Mouse (Mus musculus): ENCODE results near the gene Idua. TPM values are rescaled to one million over a fixed set of nuclear protein-coding genes. Genes with fewer than 3 reads are reported as not detected.

The Idua gene
- polyA plus RNA-seq, 1 experiment, result 37.1 TPM

- Histone ChIP-seq H3K27me3 (ENCODE audit: control insufficient read depth, insufficient read depth, low read length) (no peaks in the 10 kb centered on the region), H3K27ac (ENCODE audit: insufficient read depth, low read length) (no peak overlapping the region), H3K4me1 (ENCODE audit: control insufficient read depth, insufficient read depth, insufficient read length) (peaks cover 7% of the 10 kb centered on the region; the same call in 1 of the 2 replicates), H3K4me3 (ENCODE audit: extremely low read depth, insufficient read depth, insufficient read length) (no peak overlapping the region), H3K36me3 (ENCODE audit: control insufficient read depth, insufficient read depth, low read length) (no peaks in the 10 kb centered on the region)
- no peak for DNase-seq (ENCODE audit: low read depth in 1 of 2, low spot score in 2 of 2)
- TF ChIP-seq POLR2A (IDR thresholded peaks at IDR 0.05; ENCODE audit: low read depth, low read length) (no peak), CTCF (IDR thresholded peaks at IDR 0.05; ENCODE audit: extremely low read depth, insufficient read depth, insufficient read length, insufficient replicate concordance) (no peak)
- WGBS, result 81% methylated on average over 4 of the region's 4 CpGs
These were observed 2.6 kb downstream of the Idua start for GRCm38 (mm10) chr5:108662772-108663171.

- Histone ChIP-seq H3K4me1 (ENCODE audit: control insufficient read depth, insufficient read depth, insufficient read length) (peaks cover 2% of the 10 kb centered on the region; the same call in 1 of the 2 replicates), H3K27me3 (ENCODE audit: control insufficient read depth, insufficient read depth, low read length) (no peaks in the 10 kb centered on the region), H3K4me3 (ENCODE audit: extremely low read depth, insufficient read depth, insufficient read length) (no peak overlapping the region), H3K27ac (ENCODE audit: insufficient read depth, low read length) (no peak overlapping the region), H3K36me3 (ENCODE audit: control insufficient read depth, insufficient read depth, low read length) (no peaks in the 10 kb centered on the region)
- TF ChIP-seq CTCF (IDR thresholded peaks at IDR 0.05; ENCODE audit: extremely low read depth, insufficient read depth, insufficient read length, insufficient replicate concordance) (no peak), POLR2A (IDR thresholded peaks at IDR 0.05; ENCODE audit: low read depth, low read length) (no peak)
- 64% methylated on average over 3 of the region's 3 CpGs for WGBS
- no peak for DNase-seq (ENCODE audit: low read depth in 1 of 2, low spot score in 2 of 2)
These were observed 4.9 kb downstream of the Idua start for GRCm38 (mm10) chr5:108665066-108665465.

- 61% methylated on average over 2 of the region's 2 CpGs for WGBS
- peaks cover 3% of the 10 kb centered on the region; the same call in 1 of the 2 replicates for H3K4me1 ChIP-seq (ENCODE audit: control insufficient read depth, insufficient read depth, insufficient read length)
- TF ChIP-seq CTCF (IDR thresholded peaks at IDR 0.05; ENCODE audit: extremely low read depth, insufficient read depth, insufficient read length, insufficient replicate concordance), result no peak
- TF ChIP-seq POLR2A (IDR thresholded peaks at IDR 0.05; ENCODE audit: low read depth, low read length), result no peak
- no peak overlapping the region for H3K4me3 ChIP-seq (ENCODE audit: extremely low read depth, insufficient read depth, insufficient read length)
- H3K36me3 ChIP-seq (ENCODE audit: control insufficient read depth, insufficient read depth, low read length), result peaks cover 3% of the 10 kb centered on the region; the same call in 1 of the 2 replicates
- DNase-seq (ENCODE audit: low read depth in 1 of 2, low spot score in 2 of 2), result no peak
- no peaks in the 10 kb centered on the region for H3K27me3 ChIP-seq (ENCODE audit: control insufficient read depth, insufficient read depth, low read length)
- no peak overlapping the region for H3K27ac ChIP-seq (ENCODE audit: insufficient read depth, low read length)
These were observed 7.2 kb downstream of the Idua start for GRCm38 (mm10) chr5:108667370-108667769.

GRCm38 (mm10) chr5:108668387-108668932 is 8.3 kb downstream of the Idua start:
- WGBS, result 15% methylated on average over 3 of the region's 3 CpGs
- Histone ChIP-seq H3K36me3 (ENCODE audit: control insufficient read depth, insufficient read depth, low read length) (peaks cover 3% of the 10 kb centered on the region; the same call in 1 of the 2 replicates), H3K4me1 (ENCODE audit: control insufficient read depth, insufficient read depth, insufficient read length) (peaks cover 3% of the 10 kb centered on the region; the same call in 1 of the 2 replicates), H3K4me3 (ENCODE audit: extremely low read depth, insufficient read depth, insufficient read length) (peak overlapping the region; percentile 81), H3K27me3 (ENCODE audit: control insufficient read depth, insufficient read depth, low read length) (no peaks in the 10 kb centered on the region), H3K27ac (ENCODE audit: insufficient read depth, low read length) (peak overlapping the region; percentile 86)
- no peak for DNase-seq (ENCODE audit: low read depth in 1 of 2, low spot score in 2 of 2)
- TF ChIP-seq CTCF (IDR thresholded peaks at IDR 0.05; ENCODE audit: extremely low read depth, insufficient read depth, insufficient read length, insufficient replicate concordance), result no peak
- no peak for TF ChIP-seq POLR2A (IDR thresholded peaks at IDR 0.05; ENCODE audit: low read depth, low read length)

GRCm38 (mm10) chr5:108668977-108669936 is 9.1 kb downstream of the Idua start, which contains the start of gene Dgkq:
Gene Dgkq, minus strand, starts transcription at chr5:108669672.
- Histone ChIP-seq H3K27me3 (ENCODE audit: control insufficient read depth, insufficient read depth, low read length) (no peaks in the 10 kb centered on the region), H3K27ac (ENCODE audit: insufficient read depth, low read length) (peak within 1 kb of the TSS; percentile 86), H3K4me1 (ENCODE audit: control insufficient read depth, insufficient read depth, insufficient read length) (peaks cover 3% of the 10 kb centered on the region; the same call in 1 of the 2 replicates), H3K36me3 (ENCODE audit: control insufficient read depth, insufficient read depth, low read length) (peaks cover 3% of the 10 kb centered on the region; the same call in 1 of the 2 replicates), H3K4me3 (ENCODE audit: extremely low read depth, insufficient read depth, insufficient read length) (peak within 1 kb of the TSS; percentile 81)
- 5% methylated on average over 43 of the region's 43 CpGs for WGBS
- DNase-seq (ENCODE audit: low read depth in 1 of 2, low spot score in 2 of 2), result peak; percentile 78 to 91
- peak; percentile 36; the same call in 1 of the 2 replicates for TF ChIP-seq CTCF (IDR thresholded peaks at IDR 0.05; ENCODE audit: extremely low read depth, insufficient read depth, insufficient read length, insufficient replicate concordance)
- peak; percentile 63; the same call in 1 of the 2 replicates for TF ChIP-seq POLR2A (IDR thresholded peaks at IDR 0.05; ENCODE audit: low read depth, low read length)

- WGBS, result 63% methylated on average over 9 of the region's 9 CpGs
- peaks cover 3% of the 10 kb centered on the region; the same call in 1 of the 2 replicates for H3K36me3 ChIP-seq (ENCODE audit: control insufficient read depth, insufficient read depth, low read length)
- TF ChIP-seq POLR2A (IDR thresholded peaks at IDR 0.05; ENCODE audit: low read depth, low read length), result no peak
- no peak for TF ChIP-seq CTCF (IDR thresholded peaks at IDR 0.05; ENCODE audit: extremely low read depth, insufficient read depth, insufficient read length, insufficient replicate concordance)
- peaks cover 3% of the 10 kb centered on the region; the same call in 1 of the 2 replicates for H3K4me1 ChIP-seq (ENCODE audit: control insufficient read depth, insufficient read depth, insufficient read length)
- H3K4me3 ChIP-seq (ENCODE audit: extremely low read depth, insufficient read depth, insufficient read length), result no peak overlapping the region
- H3K27me3 ChIP-seq (ENCODE audit: control insufficient read depth, insufficient read depth, low read length), result no peaks in the 10 kb centered on the region
- H3K27ac ChIP-seq (ENCODE audit: insufficient read depth, low read length), result no peak overlapping the region
- DNase-seq (ENCODE audit: low read depth in 1 of 2, low spot score in 2 of 2), result no peak
These were observed 9.9 kb downstream of the Idua start for GRCm38 (mm10) chr5:108669986-108670385.
